Mouse (Mus musculus) retina, embryonic 14.5 days (tissue): Measurements from ENCODE around the gene Gm6268.
A peak's percentile ranks its signal among the peaks of the same experiment; 100 is the strongest.

ENCODE experiments used
- DNase-seq: peaks from one replicate; pipeline ENCODE4 v3.0.0-alpha.2; 2015; ENCODE audit warnings: low spot score

The Gm6268 gene

GRCm38 (mm10) chrX:36400980-36401379, at the start of gene Gm6268:
Gene Gm6268 (plus strand): TSS chrX:36401280.
- DNase-seq: no peak

GRCm38 (mm10) chrX:36352446-36352845, 48.6 kb upstream of the Gm6268 start:
- DNase-seq: peak; percentile 68

GRCm38 (mm10) chrX:36385340-36385739, 15.7 kb upstream of the Gm6268 start:
- DNase-seq: no peak

GRCm38 (mm10) chrX:36389971-36390370, 11.1 kb upstream of the Gm6268 start:
- DNase-seq: no peak

DNA sequence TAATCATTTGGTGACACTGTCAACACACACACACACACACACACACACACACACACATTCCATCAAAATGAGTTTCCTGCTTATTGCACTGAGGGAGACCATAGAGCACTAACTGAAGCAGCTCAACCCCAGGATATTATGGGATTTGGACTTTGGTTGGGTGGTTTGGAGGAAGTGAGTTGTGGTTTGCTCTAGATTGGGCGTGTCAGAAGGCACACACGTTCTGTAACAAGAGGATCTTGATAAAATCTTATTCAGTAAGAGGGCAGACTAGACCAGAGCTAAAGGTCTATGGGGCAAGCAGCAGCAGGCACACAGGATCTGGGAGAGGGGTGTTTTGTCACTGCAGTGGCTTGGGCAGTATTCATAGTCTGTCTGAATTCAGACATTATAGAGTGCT, 10.6 kb upstream of the Gm6268 start:
- no peak for DNase-seq

DNA sequence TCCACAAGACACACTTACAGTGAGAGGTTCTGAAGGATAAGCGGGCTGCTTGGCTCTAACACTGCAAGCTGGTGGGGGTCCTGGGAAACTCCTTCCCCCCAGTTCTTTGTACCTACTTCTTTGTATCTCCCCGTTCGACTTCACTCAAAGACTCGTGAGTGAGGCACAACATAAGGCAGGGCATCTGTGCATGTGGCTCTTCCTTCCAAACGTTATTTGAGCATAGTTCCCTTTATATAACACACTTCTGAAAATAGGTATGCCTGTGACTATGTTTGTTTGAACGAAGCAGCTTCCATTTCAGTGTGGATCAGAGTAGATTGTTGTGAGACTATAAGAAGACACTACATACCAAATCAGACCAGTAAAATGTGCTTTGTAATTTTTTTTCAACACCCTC, 8.4 kb upstream of the Gm6268 start:
- no peak for DNase-seq

DNA sequence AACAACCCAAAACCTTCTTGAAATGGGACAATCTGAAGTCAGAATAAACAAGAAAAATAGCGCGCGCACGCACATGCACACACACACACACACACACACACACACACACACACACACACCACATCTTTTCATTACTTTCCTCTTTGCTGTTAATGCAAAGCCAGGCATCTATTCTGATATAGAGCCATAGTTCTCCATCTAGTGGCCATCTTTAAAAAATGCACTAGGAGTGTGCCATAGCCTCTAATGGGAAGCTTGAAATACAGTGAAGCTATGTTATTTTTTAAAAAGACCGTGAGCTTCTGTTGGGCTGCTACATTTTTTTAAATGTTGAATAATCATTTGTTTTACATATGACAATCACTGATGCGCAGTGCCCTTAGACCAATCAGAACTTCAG, 7.8 kb upstream of the Gm6268 start:
- peak; percentile 67 for DNase-seq

DNA sequence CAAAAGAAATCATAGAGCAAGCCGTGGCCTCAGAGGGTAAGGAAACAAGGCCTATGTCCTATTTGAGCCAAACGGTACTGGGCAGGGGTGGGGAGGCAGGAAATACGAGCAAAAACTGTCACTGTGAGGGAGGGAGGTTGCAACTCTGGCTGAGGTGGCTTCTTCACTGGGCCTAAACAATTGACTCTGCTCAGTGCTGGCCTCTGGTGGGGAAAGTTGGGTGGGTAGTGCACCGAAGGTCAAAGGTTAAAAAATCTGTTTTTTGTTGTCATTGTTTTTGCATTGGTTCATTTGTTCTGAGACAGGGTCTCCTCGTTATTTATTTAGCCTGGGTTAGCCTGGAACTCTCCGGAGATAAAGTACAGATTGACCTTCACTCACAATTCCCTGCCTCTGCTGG, 1.2 kb downstream of the Gm6268 start:
- DNase-seq: peak; percentile 6

DNA sequence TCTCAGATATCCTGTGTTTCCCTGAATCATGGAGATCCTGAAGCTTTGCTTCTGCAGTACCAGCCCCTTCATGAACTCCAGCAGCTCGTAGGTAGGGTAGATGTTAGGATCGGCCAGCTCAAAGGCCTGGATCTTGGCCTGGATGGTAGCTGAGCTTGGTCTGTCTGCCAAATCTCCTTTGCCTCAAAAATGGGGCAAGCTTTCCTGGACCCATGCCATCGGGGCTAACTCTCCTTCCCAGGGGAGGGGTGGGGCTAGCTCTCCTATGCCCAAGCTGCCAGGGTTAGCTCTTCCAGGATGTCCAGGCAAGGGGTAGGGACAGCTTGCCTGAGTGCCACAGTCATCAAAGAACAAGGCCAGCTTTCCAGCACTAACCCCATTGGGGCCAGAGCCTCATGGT, 18.1 kb downstream of the Gm6268 start:
- DNase-seq: no peak

DNA sequence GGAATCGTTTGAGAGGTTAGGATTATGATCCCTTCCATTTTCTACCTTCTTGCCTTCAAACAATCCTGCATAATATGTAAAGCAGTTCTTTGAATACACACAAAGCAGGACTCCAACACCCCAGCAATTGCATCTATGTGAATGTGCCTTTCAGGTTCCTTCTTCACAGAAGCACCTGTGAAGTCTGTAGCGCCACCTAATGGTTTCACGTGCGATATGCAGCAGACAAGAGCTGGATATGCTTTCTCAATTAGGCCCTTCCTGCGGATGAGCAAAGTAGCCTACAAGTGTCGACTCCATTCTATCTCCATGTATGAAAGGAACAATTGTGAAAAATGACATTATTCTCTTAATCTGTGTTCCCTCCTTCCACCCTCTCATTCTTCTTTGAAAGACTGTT, 33.9 kb downstream of the Gm6268 start:
- no peak for DNase-seq

DNA sequence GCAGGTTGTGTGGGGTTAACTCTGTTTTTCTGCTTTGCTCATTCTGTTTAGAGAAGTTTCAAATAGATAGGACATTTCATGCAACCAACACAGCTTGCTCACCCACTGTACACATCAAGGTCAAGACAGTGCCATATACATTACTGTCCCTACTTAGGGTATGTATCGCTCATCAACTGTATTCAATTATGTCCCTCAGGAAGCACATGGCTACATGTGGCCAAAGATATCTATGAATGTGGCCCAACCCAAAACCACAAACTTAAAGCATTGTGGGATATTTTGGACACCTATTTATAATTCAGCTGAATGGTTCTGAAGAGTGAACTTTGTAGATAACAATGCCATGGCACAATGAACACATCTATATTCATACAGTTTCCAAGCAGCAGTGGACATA, 36.9 kb downstream of the Gm6268 start:
- no peak for DNase-seq
